Mouse (Mus musculus): ENCODE measurements around the gene Sema4d.

DNA sequence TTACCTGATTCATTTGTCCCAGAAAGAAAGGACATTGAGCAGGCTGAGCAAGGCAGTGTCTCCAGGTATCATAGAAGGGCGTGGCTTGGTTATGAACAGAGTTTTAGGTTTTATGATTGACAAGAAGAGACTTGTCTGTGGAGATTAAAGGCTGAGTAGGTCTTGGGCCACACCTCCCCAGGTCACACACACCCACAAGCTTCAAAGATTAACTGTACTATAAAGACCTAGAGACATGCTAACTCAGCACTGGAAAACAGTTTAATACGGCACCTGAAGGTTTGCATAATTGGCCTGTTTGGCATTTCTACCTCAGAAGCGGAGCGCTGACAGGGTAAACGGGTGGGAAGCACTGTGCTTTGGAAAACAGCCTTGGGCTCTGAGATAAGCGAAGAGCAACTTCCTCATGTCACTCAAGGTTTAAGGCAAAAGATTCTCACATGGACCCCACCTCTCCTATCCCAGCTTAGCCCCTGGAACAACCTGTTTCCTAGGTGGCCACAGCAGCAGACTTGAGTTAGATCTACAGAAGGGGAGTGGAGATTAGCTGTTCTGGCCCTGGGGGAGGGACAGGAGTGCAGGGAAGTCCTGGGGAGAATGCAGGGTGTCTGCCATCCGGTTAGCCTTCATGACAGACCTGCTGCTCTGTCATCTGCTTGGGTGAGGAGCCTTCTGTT lies 108.1 kb downstream of the Sema4d start:
- TF ChIP-seq CTCF (IDR thresholded peaks at IDR 0.05; ENCODE audit: borderline replicate concordance, extremely low read depth, insufficient read depth, insufficient read length) (no peak), POLR2A (IDR thresholded peaks at IDR 0.05; ENCODE audit: borderline replicate concordance, extremely low read depth, insufficient read depth, insufficient read length, poor library complexity, severe bottlenecking) (no peak)
